In genomic region chr10:119876721-119877120, GRCm38 (mm10) we compare ENCODE assay signal across 22 mouse cellular contexts.
DNase-seq lines count a peak whose midpoint lies in the region; ATAC-seq lines count a peak whose summit lies in the region.
"Had no signal": no experiment of that assay in that cellular context is flagged by ENCODE, and none has a peak within 500 bp of the region (broad histone marks: within the 10 kb centered on the region; RNA-seq: fewer than 3 reads in every experiment).

No protein-coding gene starts in this region.

- WGBS in midbrain, embryonic 11.5 days: 87% methylated on average over 6 of the region's 6 CpGs

- no peak overlapping the region for H3K4me3 ChIP-seq in midbrain, embryonic 11.5 days (ENCODE audit: low read depth, low read length)
- H3K4me3 ChIP-seq: embryonic facial prominence, embryonic 10.5 days; erythroblast, embryonic 14.5 days; forebrain, embryonic 15.5 days; heart, embryonic 10.5 days; hindbrain, embryonic 13.5 days had no signal

- no peak for ATAC-seq in midbrain, embryonic 11.5 days (ENCODE audit: low FRiP score)
- ATAC-seq: CD4-positive, CD25-positive, alpha-beta regulatory T cell, adult 4 months; forebrain, embryonic 15.5 days; hindbrain, postnatal 0 days had no signal

- H3K27ac ChIP-seq in midbrain, embryonic 11.5 days (ENCODE audit: low read depth, low read length): no peak overlapping the region
- H3K27ac ChIP-seq: embryonic facial prominence, embryonic 10.5 days; forebrain, embryonic 15.5 days; heart, embryonic 10.5 days; hindbrain, embryonic 13.5 days; hindbrain, postnatal 0 days had no signal

- intact Hi-C loops in left cerebral cortex, postnatal 4 days (cut with DNase I): no loop called here

- H3K4me2 ChIP-seq in midbrain, embryonic 11.5 days: no peak overlapping the region
- H3K4me2 ChIP-seq: forebrain, embryonic 15.5 days; hindbrain, embryonic 13.5 days had no signal

- H3K36me3 ChIP-seq in midbrain, embryonic 11.5 days (ENCODE audit: control insufficient read depth, insufficient read depth, low read length): no peaks in the 10 kb centered on the region
- H3K36me3 ChIP-seq: embryonic facial prominence, embryonic 10.5 days; forebrain, embryonic 15.5 days; heart, embryonic 10.5 days; hindbrain, embryonic 13.5 days had no signal

- H3K27me3 ChIP-seq in midbrain, embryonic 11.5 days (ENCODE audit: control insufficient read depth, insufficient read depth, low read length): no peaks in the 10 kb centered on the region
- H3K27me3 ChIP-seq: forebrain, embryonic 15.5 days; hindbrain, embryonic 13.5 days had no signal

- no peaks in the 10 kb centered on the region for H3K9me3 ChIP-seq in midbrain, embryonic 11.5 days (ENCODE audit: control insufficient read depth, low read length)
- H3K9me3 ChIP-seq: embryonic facial prominence, embryonic 10.5 days; forebrain, embryonic 15.5 days; heart, embryonic 10.5 days; hindbrain, embryonic 13.5 days had no signal

- DNase-seq in adrenal gland, adult 2 months: peak; percentile 4
- DNase-seq in adrenal gland, adult 8-10 months: no peak
- peak; percentile 70 for DNase-seq in NIH3T3 (ENCODE audit: low read depth)
- peak; percentile 24 for DNase-seq in fibroblast of lung, adult 2 months (ENCODE audit: low read depth)
- DNase-seq in retina, embryonic 14.5 days (ENCODE audit: low spot score): no peak
- DNase-seq in midbrain, embryonic 11.5 days (ENCODE audit: low spot score, missing footprints): no peak
- no peak for DNase-seq in left cerebral cortex, postnatal 4 days
- DNase-seq: adrenal gland, postnatal 14 days; cerebellum, adult 18-20 months; cerebellum, adult 9-11 months; gastrocnemius, postnatal 10 days; heart, adult 18-20 months; heart, postnatal 10 days; heart, postnatal 4 days; kidney, adult 11 months had no signal

- H3K4me1 ChIP-seq in midbrain, embryonic 11.5 days (ENCODE audit: control insufficient read depth, insufficient read depth, low read length): no peaks in the 10 kb centered on the region
- H3K4me1 ChIP-seq: embryonic facial prominence, embryonic 10.5 days had no signal

- no peak overlapping the region for H3K9ac ChIP-seq in midbrain, embryonic 11.5 days (ENCODE audit: low read length)
- H3K9ac ChIP-seq: forebrain, embryonic 15.5 days; hindbrain, embryonic 13.5 days had no signal

Comparison
In these comparisons a context has a peak if more than half of its experiments do, and no peak if none do; other contexts are left out.
1. DNase-seq: peak in adrenal gland, adult 2 months (single experiment), NIH3T3 (single experiment) and fibroblast of lung, adult 2 months (single experiment); none in adrenal gland, adult 8-10 months (single experiment), retina, embryonic 14.5 days (single experiment), midbrain, embryonic 11.5 days (single experiment) and left cerebral cortex, postnatal 4 days (single experiment).